Comparison of ENCODE assay signal across 8 mouse cellular contexts in genomic region chr11:77078273-77079134, GRCm38 (mm10). TPM values are rescaled to one million over a fixed set of nuclear protein-coding genes. Genes with fewer than 3 reads are reported as not detected.
DNase-seq lines count a peak whose midpoint lies in the region; ATAC-seq and TF ChIP-seq lines count a peak whose summit lies in the region.

Nsrp1 (minus strand) TSS chr11:77078435.

- peaks cover 17% of the 10 kb centered on the region for H3K27me3 ChIP-seq in embryonic facial prominence, embryonic 13.5 days
- H3K27me3 ChIP-seq in heart, adult 2 months (ENCODE audit: control insufficient read depth, insufficient read depth, low read length): no peaks in the 10 kb centered on the region
- H3K27me3 ChIP-seq in limb, embryonic 13.5 days: peaks cover 9% of the 10 kb centered on the region
- peaks cover 5% of the 10 kb centered on the region for H3K27me3 ChIP-seq in midbrain, embryonic 16.5 days (ENCODE audit: control insufficient read depth, insufficient read depth, low read depth, low read length)

- peak; percentile 33; the same call in 1 of the 2 replicates for TF ChIP-seq EP300 in heart, adult 2 months (IDR thresholded peaks at IDR 0.05; ENCODE audit: insufficient read depth, low read depth, low read length)

- peak within 1 kb of the TSS; percentile 93 for H3K9ac ChIP-seq in embryonic facial prominence, embryonic 13.5 days
- H3K9ac ChIP-seq in heart, adult 2 months (ENCODE audit: low read depth, low read length): peak within 1 kb of the TSS; percentile 68
- peak within 1 kb of the TSS; percentile 89 for H3K9ac ChIP-seq in limb, embryonic 13.5 days
- peak within 1 kb of the TSS; percentile 78 for H3K9ac ChIP-seq in midbrain, embryonic 16.5 days (ENCODE audit: low read depth, low read length)

- H3K36me3 ChIP-seq in embryonic facial prominence, embryonic 13.5 days: peaks cover 26% of the 10 kb centered on the region
- no peaks in the 10 kb centered on the region; the same call in 1 of the 2 replicates for H3K36me3 ChIP-seq in heart, adult 2 months (ENCODE audit: control insufficient read depth, insufficient read depth, low read length)
- peaks cover 23% of the 10 kb centered on the region for H3K36me3 ChIP-seq in limb, embryonic 13.5 days
- peaks cover 7% of the 10 kb centered on the region; the same call in 1 of the 2 replicates for H3K36me3 ChIP-seq in midbrain, embryonic 16.5 days (ENCODE audit: control insufficient read depth, insufficient read depth, low read length)

- DNase-seq in 3134 (ENCODE audit: extremely low read depth, insufficient read length, low spot score): peak; percentile 93
- DNase-seq in adrenal gland, postnatal 36 days: peak; percentile 95
- DNase-seq in heart, adult 2 months: peak; percentile 94
- DNase-seq in kidney, adult 8-10 months: peak; percentile 89 to 93
- DNase-seq in spleen, postnatal 10 days (ENCODE audit: low spot score in 2 of 2): peak; percentile 82 to 93

- peak within 1 kb of the TSS; percentile 86 for H3K4me2 ChIP-seq in embryonic facial prominence, embryonic 13.5 days
- H3K4me2 ChIP-seq in limb, embryonic 13.5 days (replicated peaks): peak within 1 kb of the TSS; percentile 92
- H3K4me2 ChIP-seq in midbrain, embryonic 16.5 days (ENCODE audit: low read length): peak within 1 kb of the TSS; percentile 96

- no peaks in the 10 kb centered on the region for H3K9me3 ChIP-seq in embryonic facial prominence, embryonic 13.5 days
- no peaks in the 10 kb centered on the region for H3K9me3 ChIP-seq in limb, embryonic 13.5 days
- no peaks in the 10 kb centered on the region for H3K9me3 ChIP-seq in midbrain, embryonic 16.5 days (replicated peaks; ENCODE audit: control insufficient read depth, low read length, poor library complexity, severe bottlenecking)

- TF ChIP-seq POLR2A in heart, adult 2 months (IDR thresholded peaks at IDR 0.05; ENCODE audit: insufficient read depth, low read depth, low read length): peak; percentile 99

- peaks cover 10% of the 10 kb centered on the region for H3K4me1 ChIP-seq in embryonic facial prominence, embryonic 13.5 days
- peaks cover 1% of the 10 kb centered on the region; the same call in 1 of the 2 replicates for H3K4me1 ChIP-seq in heart, adult 2 months (ENCODE audit: control insufficient read depth, insufficient read depth, low read length)
- H3K4me1 ChIP-seq in limb, embryonic 13.5 days: peaks cover 8% of the 10 kb centered on the region; the same call in 1 of the 2 replicates
- H3K4me1 ChIP-seq in midbrain, embryonic 16.5 days (ENCODE audit: control insufficient read depth, insufficient read depth, low read length): peaks cover 7% of the 10 kb centered on the region

- 4% methylated on average over 48 of the region's 48 CpGs for WGBS in embryonic facial prominence, embryonic 13.5 days
- WGBS in heart, adult 2 months: 3% methylated on average over 48 of the region's 48 CpGs
- 4% methylated on average over 48 of the region's 48 CpGs for whole genome bisulfite sequencing in limb, embryonic 13.5 days
- 3% methylated on average over 48 of the region's 48 CpGs for WGBS in midbrain, embryonic 16.5 days

- intact Hi-C loops in heart, adult 2 months (cut with DNase I): no loop called here

- peak; percentile 95 for ATAC-seq in embryonic facial prominence, embryonic 13.5 days (ENCODE audit: insufficient number of reproducible peaks, insufficient read depth, low FRiP score, low TSS enrichment, low read depth)
- ATAC-seq in limb, embryonic 13.5 days (ENCODE audit: low FRiP score, low read depth): peak; percentile 97
- ATAC-seq in midbrain, embryonic 16.5 days: peak; percentile 99

- no peak for TF ChIP-seq CTCF in heart, adult 2 months (IDR thresholded peaks at IDR 0.05)

- H3K27ac ChIP-seq in embryonic facial prominence, embryonic 13.5 days: peak within 1 kb of the TSS; percentile 87
- peak within 1 kb of the TSS; percentile 80 for H3K27ac ChIP-seq in heart, adult 2 months
- peak within 1 kb of the TSS; percentile 88 for H3K27ac ChIP-seq in limb, embryonic 13.5 days
- peak within 1 kb of the TSS; percentile 85 for H3K27ac ChIP-seq in midbrain, embryonic 16.5 days (ENCODE audit: low read length)

- H3K4me3 ChIP-seq in embryonic facial prominence, embryonic 13.5 days: peak within 1 kb of the TSS; percentile 89
- H3K4me3 ChIP-seq in heart, adult 2 months: peak within 1 kb of the TSS; percentile 66
- peak within 1 kb of the TSS; percentile 88 for H3K4me3 ChIP-seq in limb, embryonic 13.5 days
- H3K4me3 ChIP-seq in midbrain, embryonic 16.5 days (ENCODE audit: low read depth, low read length): peak within 1 kb of the TSS; percentile 61

- H3K79me2 ChIP-seq in heart, adult 2 months (replicated peaks; ENCODE audit: control insufficient read depth, insufficient read depth, low read length): peaks cover 3% of the 10 kb centered on the region

RNA-seq across cellular contexts. Expression of gene Nsrp1, which starts in this region (rescaled TPM):
- 10 to 100 TPM; 18.3 to 23.6 TPM for total RNA-seq in adrenal gland, postnatal 36 days (2021)
- polyA plus RNA-seq in embryonic facial prominence, embryonic 13.5 days (2015; fragmentation: Nextera tagmentation; extraction: Ambion mirVana): 102 and 123 TPM in 2 replicates
- total RNA-seq in heart, adult 2 months (2021): 10 to 100 TPM in 1 of 2 experiments, 1 to 10 TPM in 1; 7.1 to 11.8 TPM
- 1.1 and 2.1 TPM in 2 replicates for polyA plus RNA-seq in heart, adult 2 months (2012; rRNA removed)
- polyA plus RNA-seq in limb, embryonic 13.5 days (2015; fragmentation: Nextera tagmentation; extraction: Ambion mirVana): 79.3 and 92.7 TPM in 2 replicates
- polyA plus RNA-seq in midbrain, embryonic 16.5 days (2015; fragmentation: Nextera tagmentation; extraction: Ambion mirVana): 48.8 and 50.2 TPM in 2 replicates

Comparison
In these comparisons a context has a peak if more than half of its experiments do, and no peak if none do; other contexts are left out.
1. Peak in every context shown above with its lines: DNase-seq, ATAC-seq, H3K4me3 ChIP-seq and H3K27ac ChIP-seq.
2. RNA of gene Nsrp1 (polyA plus RNA-seq): 102 to 123 TPM in embryonic facial prominence, embryonic 13.5 days, 79.3 to 92.7 TPM in limb, embryonic 13.5 days and 48.8 to 50.2 TPM in midbrain, embryonic 16.5 days; 1.1 to 2.1 TPM in heart, adult 2 months; every median in the first group is over 10 times any median in the second.